Mouse (Mus musculus) myocyte (in vitro differentiated cells): ENCODE measurements around the gene Gm1043. TPM values are rescaled to one million over a fixed set of nuclear protein-coding genes. Genes with fewer than 3 reads are reported as not detected.

Experiments
- H3K27me3 ChIP-seq: one replicate; pipeline ENCODE4 v1.6.1; 2011; ENCODE audit not compliant: control insufficient read depth, insufficient read depth, insufficient read length
- H3K36me3 ChIP-seq: one replicate; pipeline ENCODE4 v1.6.1; 2011; ENCODE audit not compliant: control insufficient read depth, insufficient read depth
- H3K4me2 ChIP-seq: one replicate; pipeline ENCODE4 v1.6.1; 2011; ENCODE audit warnings: low read depth, control low read depth
- H3K4me3 ChIP-seq: one replicate; pipeline ENCODE4 v1.5.1; 2011; ENCODE audit warnings: mild to moderate bottlenecking, control low read depth, moderate library complexity
- H3K79me2 ChIP-seq: one replicate; pipeline ENCODE4 v1.6.1; 2011; ENCODE audit not compliant: control insufficient read depth, insufficient read depth
- H3ac ChIP-seq: one replicate; pipeline ENCODE4 v1.6.1; 2011; ENCODE audit not compliant: control insufficient read depth, insufficient read length
- CEBPB ChIP-seq: IDR thresholded peaks from 2 replicates; pipeline ENCODE4 v1.6.1; 2011; ENCODE audit warnings: mild to moderate bottlenecking, moderate library complexity; ENCODE audit not compliant: poor library complexity, insufficient read depth, severe bottlenecking
- E2F4 ChIP-seq: IDR thresholded peaks from one replicate; pipeline ENCODE4 v1.6.1; 2011; ENCODE audit warnings: mild to moderate bottlenecking, control low read depth, moderate library complexity; ENCODE audit not compliant: insufficient read depth
- MAX ChIP-seq: IDR thresholded peaks from one replicate; pipeline ENCODE4 v1.6.1; 2011; ENCODE audit warnings: low read depth, mild to moderate bottlenecking, control low read depth
- MYOD1 ChIP-seq, 3 experiments: IDR thresholded peaks; one replicate each; pipeline ENCODE4 v1.6.1; 2011; ENCODE audit warnings: control low read depth in 2 of 3, low read depth in 2 of 3, mild to moderate bottlenecking in 2 of 3, moderate library complexity in 1 of 3; ENCODE audit not compliant: insufficient read length in 2 of 3, control insufficient read depth in 1 of 3
- MYOG ChIP-seq, 3 experiments: IDR thresholded peaks; one replicate each; pipeline ENCODE4 v1.6.1; 2011; ENCODE audit warnings: control low read depth in 2 of 3, low read depth in 2 of 3, mild to moderate bottlenecking in 2 of 3; ENCODE audit not compliant: insufficient read length in 2 of 3, control insufficient read depth in 1 of 3, insufficient read depth in 1 of 3
- POLR2A ChIP-seq: IDR thresholded peaks from one replicate; pipeline ENCODE4 v1.6.1; 2011; ENCODE audit warnings: low read depth, mild to moderate bottlenecking, control low read depth, moderate library complexity; ENCODE audit not compliant: insufficient read length
- POLR2AphosphoS2 ChIP-seq: IDR thresholded peaks from one replicate; pipeline ENCODE4 v1.6.1; 2011; ENCODE audit warnings: low read depth, control low read depth; ENCODE audit not compliant: insufficient read length
- REST ChIP-seq: IDR thresholded peaks from one replicate; pipeline ENCODE4 v1.6.1; 2011; ENCODE audit warnings: mild to moderate bottlenecking, control low read depth, moderate library complexity; ENCODE audit not compliant: insufficient read depth, insufficient read length
- SRF ChIP-seq: IDR thresholded peaks from one replicate; pipeline ENCODE4 v1.6.1; 2011; ENCODE audit warnings: low read depth; ENCODE audit not compliant: control insufficient read depth, insufficient read length
- TCF12 ChIP-seq: IDR thresholded peaks from one replicate; pipeline ENCODE4 v1.6.1; 2011; ENCODE audit warnings: mild to moderate bottlenecking, control low read depth; ENCODE audit not compliant: poor library complexity, insufficient read depth, severe bottlenecking
- TCF3 ChIP-seq: IDR thresholded peaks from one replicate; pipeline ENCODE4 v1.6.1; 2011; ENCODE audit warnings: low read depth, control low read depth; ENCODE audit not compliant: insufficient read length
- USF1 ChIP-seq: IDR thresholded peaks from one replicate; pipeline ENCODE4 v1.6.1; 2011; ENCODE audit warnings: low read depth, mild to moderate bottlenecking, control low read depth, moderate library complexity
- polyA plus RNA-seq: library from polyadenylated mRNA; unstranded; fragments of >200 nt; fragmentation: generic; extraction: Trizol; gene quantifications from one replicate; pipeline ENCODE4 v1.2.1, GENCODE M21; 2012; ENCODE audit warnings: missing spikeins

Gm1043 gene
- polyA plus RNA-seq, 1 experiment = not detected

DNA sequence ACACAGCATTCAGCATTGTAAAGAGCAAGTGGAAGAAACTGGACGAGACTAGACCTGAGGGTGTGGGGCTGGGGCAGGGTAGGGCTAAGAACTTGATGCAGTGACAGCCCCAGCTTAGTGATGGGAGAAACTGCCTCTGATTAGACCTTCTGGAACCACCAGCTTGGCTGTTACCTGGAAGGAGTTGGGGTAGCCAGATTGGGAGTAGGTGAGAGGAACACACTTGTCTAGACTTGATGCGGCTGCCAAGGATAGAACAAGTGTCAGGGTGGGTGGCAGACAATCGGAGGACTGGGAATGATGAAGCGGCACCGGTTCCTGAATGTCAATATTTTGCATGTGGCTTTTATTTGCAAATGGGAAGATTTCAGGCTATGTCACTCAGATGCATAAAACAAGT, 135.4 kb downstream of the Gm1043 start:
- H3K79me2 ChIP-seq = no peaks in the 10 kb centered on the region
- no peak overlapping the region for H3K4me2 ChIP-seq
- no peak overlapping the region for H3ac ChIP-seq
- no peak overlapping the region for H3K4me3 ChIP-seq
- no peak for TF ChIP-seq MAX
- no peak for TF ChIP-seq USF1
- no peaks in the 10 kb centered on the region for H3K36me3 ChIP-seq
- H3K27me3 ChIP-seq = peaks cover 10% of the 10 kb centered on the region

DNA sequence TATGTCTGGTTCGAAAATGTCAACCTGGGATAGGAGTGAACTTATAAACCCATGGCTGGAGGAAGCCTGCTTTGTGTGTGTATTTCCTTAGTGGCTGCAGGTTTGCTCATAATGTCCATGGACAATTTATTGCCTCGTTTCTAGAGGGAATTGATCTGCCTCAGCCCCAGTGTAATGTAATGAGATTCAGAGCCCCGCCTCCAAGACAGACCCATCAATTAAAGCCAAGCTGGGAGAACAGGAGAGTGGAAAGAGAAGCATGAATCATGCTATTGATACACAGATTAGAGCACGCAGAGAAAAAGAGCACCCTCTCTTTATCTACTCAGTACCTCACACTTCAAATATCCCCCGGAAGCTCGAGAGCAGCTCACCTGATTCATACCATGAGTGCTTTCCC, 136.4 kb downstream of the Gm1043 start:
- no peak overlapping the region for H3K4me3 ChIP-seq
- H3K36me3 ChIP-seq = no peaks in the 10 kb centered on the region
- peaks cover 10% of the 10 kb centered on the region for H3K27me3 ChIP-seq
- H3K79me2 ChIP-seq = no peaks in the 10 kb centered on the region
- H3K4me2 ChIP-seq = no peak overlapping the region
- TF ChIP-seq TCF3 (no peak), CEBPB (no peak), USF1 (no peak), E2F4 (no peak), REST (no peak), POLR2AphosphoS2 (no peak), SRF (no peak), MYOD1 (IDR thresholded peaks at IDR 0.05; ENCODE audit: control insufficient read depth in 1 of 3, insufficient read length in 2 of 3, low read depth in 2 of 3) (no peak), POLR2A (no peak), MYOG (IDR thresholded peaks at IDR 0.05; ENCODE audit: control insufficient read depth in 1 of 3, insufficient read depth in 1 of 3, insufficient read length in 2 of 3, low read depth in 2 of 3) (no peak), MAX (no peak), TCF12 (no peak)
- no peak overlapping the region for H3ac ChIP-seq

DNA sequence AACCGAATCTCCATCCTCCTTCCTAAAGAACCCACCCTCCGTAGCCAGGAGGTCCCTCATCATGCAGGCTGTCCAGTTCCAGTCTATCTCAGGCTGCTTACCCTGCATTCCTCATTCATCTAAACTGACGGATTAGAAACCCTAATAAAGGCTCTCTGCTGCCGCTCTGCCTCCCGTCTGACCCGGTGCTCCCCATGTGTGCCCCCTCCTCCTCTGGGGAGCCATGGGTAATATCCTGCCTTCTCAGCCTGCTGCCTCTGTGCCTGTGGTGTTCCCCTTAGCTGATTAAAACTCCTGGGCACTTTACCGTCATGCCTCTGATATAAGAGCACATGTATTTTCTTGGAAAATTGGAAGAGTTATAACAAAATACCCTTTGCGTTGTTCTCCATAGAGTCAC, 137.1 kb downstream of the Gm1043 start:
- Histone ChIP-seq H3K36me3 (no peaks in the 10 kb centered on the region), H3K4me2 (no peak overlapping the region), H3K4me3 (no peak overlapping the region), H3K79me2 (no peaks in the 10 kb centered on the region), H3ac (no peak overlapping the region), H3K27me3 (peaks cover 10% of the 10 kb centered on the region)
- TF ChIP-seq REST = no peak
- no peak for TF ChIP-seq MYOG (IDR thresholded peaks at IDR 0.05; ENCODE audit: control insufficient read depth in 1 of 3, insufficient read depth in 1 of 3, insufficient read length in 2 of 3, low read depth in 2 of 3)
- TF ChIP-seq POLR2A = no peak
- TF ChIP-seq TCF12 = no peak
- no peak for TF ChIP-seq POLR2AphosphoS2
- no peak for TF ChIP-seq SRF
- TF ChIP-seq TCF3 = no peak
- TF ChIP-seq MYOD1 (IDR thresholded peaks at IDR 0.05; ENCODE audit: control insufficient read depth in 1 of 3, insufficient read length in 2 of 3, low read depth in 2 of 3) = no peak
- no peak for TF ChIP-seq E2F4
- TF ChIP-seq USF1 = no peak
- TF ChIP-seq MAX = no peak
- no peak for TF ChIP-seq CEBPB

GRCm38 (mm10) chr5:37225708-37226107, 140.5 kb downstream of the Gm1043 start:
- Histone ChIP-seq H3K27me3 (no peaks in the 10 kb centered on the region), H3ac (no peak overlapping the region), H3K36me3 (no peaks in the 10 kb centered on the region), H3K4me3 (no peak overlapping the region), H3K79me2 (no peaks in the 10 kb centered on the region), H3K4me2 (no peak overlapping the region)
- TF ChIP-seq TCF3 (no peak), TCF12 (no peak), E2F4 (no peak), REST (no peak), MYOD1 (IDR thresholded peaks at IDR 0.05; ENCODE audit: control insufficient read depth in 1 of 3, insufficient read length in 2 of 3, low read depth in 2 of 3) (no peak), CEBPB (no peak), MAX (no peak), MYOG (IDR thresholded peaks at IDR 0.05; ENCODE audit: control insufficient read depth in 1 of 3, insufficient read depth in 1 of 3, insufficient read length in 2 of 3, low read depth in 2 of 3) (no peak), POLR2AphosphoS2 (no peak), POLR2A (no peak), SRF (no peak), USF1 (no peak)

GRCm38 (mm10) chr5:37227956-37228680, 142.9 kb downstream of the Gm1043 start:
- H3K27me3 ChIP-seq = no peaks in the 10 kb centered on the region
- no peak overlapping the region for H3K4me3 ChIP-seq
- H3K79me2 ChIP-seq = no peaks in the 10 kb centered on the region
- H3K4me2 ChIP-seq = no peak overlapping the region
- TF ChIP-seq POLR2A (no peak), MYOG (IDR thresholded peaks at IDR 0.05; ENCODE audit: control insufficient read depth in 1 of 3, insufficient read depth in 1 of 3, insufficient read length in 2 of 3, low read depth in 2 of 3) (no peak), CEBPB (no peak), SRF (no peak), MYOD1 (IDR thresholded peaks at IDR 0.05; ENCODE audit: control insufficient read depth in 1 of 3, insufficient read length in 2 of 3, low read depth in 2 of 3) (no peak), POLR2AphosphoS2 (no peak)
- no peaks in the 10 kb centered on the region for H3K36me3 ChIP-seq
- no peak overlapping the region for H3ac ChIP-seq
